Mouse (Mus musculus) Muller cell, postnatal 12 days (primary cell): ENCODE data around the gene Phb2.

Source experiments
- DNase-seq: peaks from one replicate; pipeline ENCODE4 v3.0.0-alpha.2; 2015; ENCODE audit errors: inconsistent ontology term

The Phb2 gene

DNA sequence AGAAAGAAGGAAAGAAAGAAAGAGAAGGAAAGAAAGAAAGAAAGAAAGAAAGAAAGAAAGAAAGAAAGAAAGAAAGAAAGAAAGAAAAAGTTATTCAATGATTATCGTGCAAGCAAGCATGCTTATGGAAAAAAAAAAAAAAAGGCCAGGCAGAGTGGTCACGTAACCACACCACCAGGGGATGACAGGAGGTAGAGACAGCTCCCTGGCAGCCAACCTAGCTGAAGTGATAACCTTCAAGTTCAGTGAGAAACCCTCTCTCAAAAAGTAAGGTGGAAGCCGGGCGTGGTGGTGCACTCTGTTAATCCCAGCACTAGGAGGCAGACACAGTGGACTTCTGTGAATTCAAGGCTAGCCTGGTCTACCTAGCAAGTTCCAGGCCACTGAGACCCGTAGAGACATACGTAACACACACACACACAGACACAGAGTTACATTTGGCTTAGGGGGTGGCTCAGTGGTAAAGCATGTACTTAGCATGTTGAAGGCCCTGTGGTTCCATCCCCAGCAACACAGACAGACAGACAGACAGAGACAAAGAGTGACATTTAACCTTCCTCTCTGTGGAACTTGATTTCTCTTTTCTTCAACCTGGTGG is 10.8 kb downstream of the Phb2 start:
- no peak for DNase-seq

DNA sequence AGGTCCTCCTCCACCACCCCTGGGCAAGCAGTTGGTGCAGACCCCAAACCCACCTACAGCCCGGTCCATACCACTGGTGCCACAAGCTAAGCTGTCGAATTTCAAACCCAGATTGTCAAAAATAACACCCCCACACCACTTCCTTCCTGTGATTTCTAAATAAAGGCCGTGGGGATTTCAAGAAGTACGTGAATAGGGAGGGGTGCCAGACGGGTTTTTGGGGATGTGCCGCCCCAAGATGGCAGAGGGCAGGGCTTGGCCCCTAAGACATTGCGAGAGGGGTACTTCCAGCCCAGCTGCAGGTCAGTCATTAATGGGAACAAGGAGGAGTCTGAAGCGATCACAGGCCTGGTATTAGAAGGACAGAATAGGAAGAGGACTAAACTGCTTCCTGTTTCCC is 11.4 kb downstream of the Phb2 start:
- no peak for DNase-seq

DNA sequence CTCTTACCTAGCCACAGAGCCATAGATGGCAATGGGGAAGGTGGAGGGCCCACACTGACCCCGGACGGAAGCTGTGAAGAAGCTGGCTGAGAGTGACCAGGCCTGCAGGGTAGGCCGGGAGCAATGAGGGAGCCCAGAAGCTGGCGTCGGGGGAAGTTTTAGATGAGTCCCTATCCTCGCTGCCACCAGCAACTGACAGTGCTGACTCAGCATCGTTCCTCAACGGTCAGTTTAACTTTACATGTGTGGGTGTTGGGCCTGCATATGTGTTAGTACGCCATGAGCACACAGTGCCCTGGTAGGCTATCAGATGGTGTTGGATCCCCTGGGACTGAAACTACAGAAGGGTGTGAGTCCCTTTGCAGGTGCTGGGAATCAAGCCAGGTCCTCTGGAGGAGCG is 12.3 kb downstream of the Phb2 start:
- no peak for DNase-seq

DNA sequence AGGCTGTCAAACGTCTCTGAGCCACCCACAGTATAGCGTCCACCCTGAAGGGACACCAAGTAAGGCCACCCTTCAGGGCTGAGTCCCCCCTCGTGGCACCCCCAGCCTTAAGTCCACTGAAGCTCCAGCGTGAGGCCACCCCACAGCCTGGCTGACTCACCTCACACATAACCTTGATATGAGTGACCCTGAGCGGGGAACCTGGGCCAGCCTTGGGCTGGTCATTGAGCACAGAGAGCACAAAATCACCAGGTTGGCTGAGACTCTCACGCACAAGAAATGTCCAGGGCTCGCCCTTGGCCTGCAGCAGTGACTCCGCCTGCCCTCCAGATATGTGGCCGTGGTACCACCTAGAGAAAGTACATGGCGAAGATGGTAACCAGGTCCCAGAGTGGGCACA is 16.5 kb downstream of the Phb2 start:
- no peak for DNase-seq

DNA sequence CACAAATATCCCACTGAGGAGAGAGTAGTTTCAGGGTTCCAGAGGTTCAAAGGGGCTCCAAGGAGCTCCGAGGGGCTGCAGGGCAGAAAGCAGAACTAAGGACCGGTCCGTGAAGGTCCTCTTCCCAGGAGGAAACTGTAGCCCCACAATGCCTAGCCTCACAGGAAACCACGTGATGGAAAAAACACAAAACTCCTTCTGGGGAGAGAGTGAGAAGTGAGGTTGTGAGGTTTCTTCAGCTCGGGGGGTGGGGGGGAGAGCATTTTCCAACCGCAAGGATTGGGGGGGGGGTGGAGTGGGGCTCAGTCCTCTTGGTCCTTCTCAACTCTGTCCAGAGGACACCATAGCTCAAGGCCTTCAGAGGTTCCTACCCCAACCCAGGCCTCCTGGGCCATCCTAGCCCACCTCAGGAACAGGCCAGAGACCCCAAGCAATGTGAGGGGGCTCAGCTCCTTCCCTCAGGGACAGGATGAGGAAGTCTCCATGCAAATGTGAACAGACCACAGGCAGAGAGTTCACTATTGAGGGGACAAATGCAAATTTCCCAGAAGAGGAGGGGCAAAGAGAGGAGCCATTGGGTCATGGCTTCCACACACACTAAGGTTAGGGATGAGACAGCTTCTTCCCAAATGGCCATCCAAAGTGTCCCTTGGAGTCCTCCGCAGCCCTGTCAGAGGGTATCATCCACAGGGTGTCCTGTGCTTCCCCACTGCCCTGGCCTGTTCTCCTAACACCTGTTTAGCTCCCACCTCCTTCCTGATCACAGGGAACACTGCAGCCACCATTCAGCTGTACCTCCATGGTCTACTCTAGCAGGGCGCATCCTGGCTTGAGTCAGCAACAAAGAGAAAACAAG is 17.9 kb downstream of the Phb2 start:
- DNase-seq = no peak

DNA sequence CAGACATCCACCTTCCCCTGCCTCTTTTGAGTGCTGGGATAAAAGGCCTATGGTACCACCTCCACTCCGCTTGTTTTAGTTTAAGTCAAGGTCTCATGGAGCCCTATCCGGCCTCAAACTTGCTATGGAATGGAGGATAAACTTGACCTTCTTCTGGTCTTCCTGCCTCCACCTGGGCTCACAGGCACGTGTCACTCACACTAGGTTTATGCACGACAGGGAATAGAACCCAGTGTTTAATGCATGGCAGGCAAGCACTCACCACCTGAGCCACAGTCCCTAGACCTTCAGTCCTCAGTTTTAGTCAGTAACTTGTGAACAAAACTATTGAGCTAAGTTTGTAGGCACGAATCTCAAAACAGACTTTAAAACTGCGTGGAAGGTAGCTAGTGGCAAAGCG is 18.9 kb downstream of the Phb2 start:
- DNase-seq = no peak

DNA sequence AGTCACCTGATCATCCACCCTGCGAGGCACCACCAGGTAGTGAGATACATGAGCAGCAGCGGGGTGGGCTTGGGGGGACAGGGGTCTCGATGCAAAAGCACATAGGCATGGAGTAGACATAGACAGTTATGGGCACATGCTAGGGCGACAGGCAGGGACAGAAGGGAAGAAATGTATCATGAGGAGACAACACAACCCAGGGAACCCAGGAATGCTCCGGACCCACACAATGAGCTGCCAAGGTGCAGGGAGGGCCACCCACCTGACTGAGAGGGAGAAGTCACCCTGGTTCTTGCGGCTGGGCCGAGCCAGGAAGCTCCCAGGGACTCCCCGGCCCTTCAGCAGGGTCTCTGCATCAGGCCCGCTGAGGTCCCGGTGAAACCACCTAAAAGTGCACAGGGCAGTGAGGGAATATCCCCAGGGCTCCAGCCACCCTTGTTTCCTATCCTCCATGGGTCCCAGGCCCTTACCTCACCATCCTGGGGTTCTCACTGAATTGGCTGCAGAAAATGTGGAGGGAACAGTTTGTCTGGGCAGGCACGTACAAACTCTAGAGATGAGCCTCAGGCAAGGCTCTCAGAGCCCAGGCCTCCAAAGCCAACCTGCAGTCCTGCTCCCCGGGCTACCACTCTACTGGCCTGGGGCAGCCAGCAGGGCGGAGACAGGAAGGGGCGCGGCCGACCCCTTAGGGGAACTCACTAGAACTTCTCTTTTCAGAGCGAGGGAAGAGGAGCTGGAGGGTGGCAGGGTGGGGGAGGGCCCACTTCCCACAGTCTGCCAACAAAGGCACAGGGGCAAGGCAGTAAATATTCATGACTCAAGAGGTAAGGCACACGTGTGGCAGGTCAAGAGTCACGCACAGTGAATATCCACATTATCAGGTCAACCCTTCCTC is 20.6 kb downstream of the Phb2 start:
- no peak for DNase-seq

DNA sequence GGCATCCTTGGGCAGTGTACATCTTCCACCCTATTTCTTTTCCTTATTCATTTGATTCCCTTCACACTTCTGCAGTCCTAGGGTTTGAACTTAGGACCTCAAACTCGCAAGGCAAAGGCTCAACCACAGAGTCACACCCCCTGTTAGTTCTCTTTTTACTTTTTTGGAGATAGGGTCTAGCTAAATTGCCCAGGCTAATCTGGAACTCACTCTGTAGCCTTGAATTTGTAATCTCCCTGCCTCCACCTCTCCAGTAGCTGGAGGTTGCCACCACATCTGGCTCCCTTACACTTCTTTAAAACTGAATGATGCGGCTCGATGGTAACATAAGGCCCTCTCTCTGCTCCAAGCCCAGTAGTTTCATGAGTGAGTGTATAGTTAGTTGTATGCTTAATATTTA is 22.3 kb downstream of the Phb2 start:
- DNase-seq = no peak

DNA sequence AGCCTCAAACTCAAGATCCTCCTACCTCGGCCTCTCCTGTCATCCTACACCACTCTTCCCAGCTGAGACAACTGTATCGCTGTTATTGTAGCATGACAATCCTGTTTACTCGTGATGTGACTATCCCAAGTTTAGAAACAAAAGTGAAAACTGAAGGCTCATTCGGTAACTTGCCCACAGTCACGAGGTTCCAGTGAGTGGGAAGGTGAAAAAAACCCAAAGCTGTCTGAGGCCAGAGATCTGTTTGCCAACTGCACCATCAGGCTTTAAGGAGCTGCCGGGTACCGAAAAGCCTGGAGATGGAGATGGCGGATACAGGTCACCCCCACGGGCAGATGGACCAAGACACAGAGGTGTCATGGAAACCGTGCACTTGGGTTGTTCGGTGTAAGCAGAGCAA is 24.9 kb downstream of the Phb2 start:
- no peak for DNase-seq

DNA sequence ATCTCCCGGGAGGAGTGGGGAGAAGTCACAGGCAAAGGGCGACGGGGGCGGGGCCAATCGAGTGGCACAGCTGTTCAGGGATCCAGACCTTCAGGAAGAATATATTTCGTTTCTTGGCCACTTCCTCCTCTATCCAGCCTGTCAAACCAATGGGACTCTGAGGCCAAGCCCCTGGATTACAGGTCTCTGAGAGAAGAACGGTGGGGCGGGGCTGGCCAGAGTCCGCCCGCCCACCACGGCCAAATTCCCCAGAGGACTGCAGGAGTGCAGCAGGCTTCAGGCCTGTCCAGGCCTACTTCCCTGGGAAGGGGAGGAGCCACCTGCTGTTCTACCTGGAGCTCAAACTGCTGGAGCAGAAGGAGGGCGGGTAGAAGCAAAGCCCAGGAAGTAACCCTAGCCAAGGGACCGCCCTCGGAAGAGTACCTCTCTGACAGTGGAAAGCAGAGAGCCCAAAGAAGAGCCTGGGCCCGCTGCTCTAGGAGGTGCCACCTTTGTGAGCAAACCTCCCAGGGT is 26.4 kb downstream of the Phb2 start, which contains the start of gene Ptpn6:
TSS of gene Ptpn6 (minus strand) at position 204 of the 513 bp plus-strand sequence.
- DNase-seq = no peak

DNA sequence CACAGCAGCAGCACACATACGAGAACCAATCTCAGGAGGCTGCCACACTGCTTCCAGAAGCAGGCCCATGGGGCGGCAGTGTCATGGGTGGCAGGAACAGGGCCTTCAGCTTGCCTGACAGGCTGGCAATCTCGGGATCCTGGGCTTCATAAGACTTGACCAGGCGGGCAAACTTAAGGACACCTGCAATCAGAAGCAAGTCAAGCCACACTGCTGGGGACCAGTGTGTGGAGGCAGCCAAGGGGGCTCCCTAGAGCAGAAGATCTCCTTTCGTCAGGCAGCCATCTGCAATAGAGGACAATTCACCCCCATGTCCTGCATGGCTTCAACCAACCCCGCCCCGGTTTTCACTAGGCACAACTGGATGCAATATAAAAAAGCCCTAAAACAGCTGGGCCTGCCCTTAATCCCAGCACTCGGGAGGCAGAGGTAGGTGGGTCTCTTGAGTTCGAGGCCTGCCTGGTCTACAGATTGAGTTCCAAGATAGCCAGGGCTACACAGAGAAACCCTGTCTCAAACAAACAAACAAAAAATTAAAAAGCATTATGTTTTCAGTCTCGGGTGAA is 27.2 kb downstream of the Phb2 start:
- DNase-seq = no peak

DNA sequence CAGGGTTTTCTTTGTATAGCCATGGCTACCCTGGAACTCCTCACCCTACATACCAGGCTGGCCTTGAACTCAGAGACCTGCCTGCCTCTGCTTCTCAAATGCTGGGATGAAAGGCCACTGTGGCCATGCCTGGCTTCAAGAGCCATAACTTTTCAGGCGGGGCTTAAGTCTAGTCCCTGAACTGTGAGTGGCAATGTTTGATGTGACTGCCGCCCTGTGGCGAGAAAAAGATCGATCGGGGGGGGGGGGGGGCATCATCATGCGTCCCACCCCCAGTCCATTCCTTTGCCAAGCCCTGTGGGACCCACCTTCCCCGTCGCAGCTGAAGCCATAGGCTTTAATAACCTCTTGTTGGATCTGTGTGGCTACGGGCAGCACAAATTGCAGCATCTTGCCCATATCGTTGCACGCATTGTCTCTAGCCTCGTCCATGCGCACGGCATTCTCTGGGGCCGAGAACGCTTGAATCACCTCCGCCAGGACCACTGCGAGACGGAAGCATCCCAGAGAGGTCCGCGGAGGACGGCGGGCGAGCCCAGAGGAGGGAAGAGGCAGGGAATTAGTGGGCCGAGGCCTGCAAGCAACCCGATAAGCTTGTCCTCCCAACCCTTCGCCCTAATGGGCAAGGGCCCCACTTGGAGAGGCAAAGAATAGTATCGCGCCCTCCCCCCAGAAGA is 28.2 kb downstream of the Phb2 start:
- DNase-seq = no peak

DNA sequence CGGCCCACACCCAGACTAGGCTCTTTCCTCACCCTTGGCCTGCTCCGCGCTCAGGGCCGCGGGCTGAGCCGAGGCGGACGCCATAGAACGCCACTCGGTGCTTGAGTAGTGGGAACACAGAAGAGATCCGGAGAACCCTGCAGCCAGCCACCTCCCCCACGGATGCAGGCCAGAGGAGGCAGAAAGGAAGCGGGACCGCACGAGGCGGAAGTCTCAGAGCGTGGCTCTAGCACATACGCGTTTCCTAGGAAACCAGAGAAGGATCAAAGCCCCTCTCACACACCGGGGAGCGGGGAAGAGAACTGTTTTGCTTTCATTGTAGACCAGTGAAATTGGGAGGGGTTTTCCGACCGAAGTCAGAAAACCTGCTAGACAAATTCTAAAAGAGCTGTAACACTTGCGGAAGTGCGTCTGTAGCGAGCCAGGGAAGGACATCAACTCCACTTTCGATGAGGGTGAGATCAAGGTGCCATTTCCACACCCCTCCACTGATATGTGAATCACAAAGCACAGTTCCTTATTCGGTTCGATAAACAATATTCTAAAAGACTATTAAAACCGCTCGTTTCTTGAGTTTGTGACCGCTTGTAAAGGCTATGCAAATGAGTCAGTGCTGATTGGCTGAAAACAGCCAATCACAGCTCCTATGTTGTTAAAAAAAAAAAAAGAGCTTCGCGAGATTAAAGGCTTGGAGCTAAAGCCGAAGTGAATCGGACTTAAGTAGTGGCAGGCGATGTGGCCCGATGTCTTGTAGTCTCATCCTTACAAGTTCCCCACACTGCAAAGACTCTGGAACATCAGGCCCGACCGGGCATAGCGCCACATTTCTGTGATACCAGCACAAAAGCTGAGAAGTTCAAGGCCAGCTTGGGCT is 29.0 kb downstream of the Phb2 start, which contains the start of gene Grcc10:
TSS of gene Grcc10 (minus strand) at position 487 of the 874 bp plus-strand sequence.
- peak; percentile 95 for DNase-seq

DNA sequence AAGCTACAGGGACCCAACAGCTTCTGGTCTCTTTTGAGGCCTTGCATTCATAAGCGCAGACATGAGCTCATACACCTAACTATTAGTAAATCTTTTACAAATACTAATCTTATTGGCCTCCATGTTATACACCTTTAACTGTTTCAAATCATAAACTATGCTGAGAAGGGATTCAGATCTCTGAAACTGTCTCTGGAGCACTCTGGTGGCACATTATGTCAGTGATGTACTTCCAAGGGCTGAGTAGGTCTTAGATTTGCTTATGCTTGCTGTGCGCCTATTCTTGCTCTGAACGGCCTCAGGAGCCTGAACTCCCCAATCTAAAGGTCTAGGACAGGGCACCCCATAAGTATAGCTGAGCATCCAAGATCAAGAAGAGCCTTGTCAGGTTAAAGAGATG is 29.7 kb downstream of the Phb2 start:
- DNase-seq = no peak

DNA sequence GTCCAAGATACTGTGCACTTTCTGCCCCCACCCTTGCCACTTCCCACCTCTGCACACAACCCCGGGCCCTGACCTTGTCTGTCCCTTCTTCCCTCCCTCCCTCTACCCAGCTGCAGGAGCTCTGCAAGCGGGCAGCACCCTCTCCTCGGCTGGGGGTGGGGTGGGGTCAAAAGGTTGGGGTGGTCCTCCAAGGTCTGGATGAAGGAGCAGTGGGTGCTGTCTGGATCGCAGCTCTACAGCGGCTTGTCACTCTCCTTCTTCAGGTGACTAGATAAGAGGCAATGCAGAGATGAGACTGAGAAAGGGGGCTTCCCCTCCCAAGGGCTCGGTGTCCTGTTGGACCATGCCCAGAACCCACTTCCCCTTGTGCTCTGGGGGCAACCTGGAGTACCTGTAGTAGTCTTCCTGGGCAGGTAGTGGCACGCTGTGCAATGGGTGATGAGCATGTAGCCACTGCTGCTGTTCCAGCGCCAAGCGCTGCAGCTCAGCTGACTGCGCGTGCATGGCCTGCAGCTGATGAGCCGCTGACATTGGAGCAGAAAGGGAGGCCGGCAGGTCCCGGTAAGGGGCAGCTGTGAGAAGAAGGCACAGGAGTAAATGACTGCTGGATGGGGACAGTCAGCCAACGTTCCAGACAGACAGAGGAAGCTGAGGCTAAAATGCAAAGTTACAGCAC is 30.8 kb downstream of the Phb2 start:
- no peak for DNase-seq

DNA sequence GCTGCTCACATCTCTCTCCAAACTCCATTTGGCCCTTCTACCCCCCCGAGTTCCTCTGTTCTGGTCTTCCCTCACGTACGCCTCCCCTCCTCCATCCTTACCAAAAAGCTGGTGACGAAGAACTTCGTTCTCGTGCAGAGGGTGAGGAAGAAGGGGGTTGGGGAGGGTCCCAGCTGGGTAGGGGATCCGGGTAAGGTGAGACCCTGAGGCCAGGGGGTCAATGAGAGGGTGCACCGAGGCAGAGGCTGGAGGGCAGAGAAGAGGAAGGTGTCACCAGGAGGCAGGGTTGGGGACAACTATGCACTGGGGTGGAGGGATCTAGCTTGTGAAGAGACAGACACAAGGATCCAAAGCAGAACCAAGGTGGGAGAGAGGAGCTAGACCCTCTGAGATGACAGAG is 31.5 kb downstream of the Phb2 start:
- DNase-seq = no peak

DNA sequence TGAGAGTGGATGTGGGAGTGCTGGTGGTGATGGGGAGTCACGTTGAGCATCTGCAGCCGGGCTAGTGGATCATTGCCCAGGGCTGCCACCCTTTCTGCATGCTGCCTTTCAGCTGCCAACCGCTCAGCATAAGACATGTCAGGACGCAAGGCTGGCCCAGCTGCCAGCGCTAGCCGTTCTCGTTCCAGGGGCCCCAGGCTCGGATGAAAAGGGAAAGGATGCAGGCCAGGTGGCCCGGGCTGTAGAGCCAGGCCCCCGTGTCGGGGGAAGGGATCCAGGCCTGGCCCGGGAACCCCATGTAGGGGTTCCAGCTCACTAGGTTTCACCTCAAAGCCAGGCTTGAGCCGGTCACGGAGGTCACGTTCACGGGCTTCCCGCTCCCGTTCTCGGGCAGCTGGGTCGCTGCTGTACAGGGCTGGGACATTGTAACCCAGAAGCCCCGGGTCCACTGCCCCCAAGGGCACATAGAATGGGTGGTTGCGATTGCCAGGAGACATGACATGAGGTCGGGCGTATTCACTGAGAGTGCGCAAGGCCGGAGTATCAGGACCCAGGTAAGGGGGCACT is 32.7 kb downstream of the Phb2 start:
- no peak for DNase-seq

DNA sequence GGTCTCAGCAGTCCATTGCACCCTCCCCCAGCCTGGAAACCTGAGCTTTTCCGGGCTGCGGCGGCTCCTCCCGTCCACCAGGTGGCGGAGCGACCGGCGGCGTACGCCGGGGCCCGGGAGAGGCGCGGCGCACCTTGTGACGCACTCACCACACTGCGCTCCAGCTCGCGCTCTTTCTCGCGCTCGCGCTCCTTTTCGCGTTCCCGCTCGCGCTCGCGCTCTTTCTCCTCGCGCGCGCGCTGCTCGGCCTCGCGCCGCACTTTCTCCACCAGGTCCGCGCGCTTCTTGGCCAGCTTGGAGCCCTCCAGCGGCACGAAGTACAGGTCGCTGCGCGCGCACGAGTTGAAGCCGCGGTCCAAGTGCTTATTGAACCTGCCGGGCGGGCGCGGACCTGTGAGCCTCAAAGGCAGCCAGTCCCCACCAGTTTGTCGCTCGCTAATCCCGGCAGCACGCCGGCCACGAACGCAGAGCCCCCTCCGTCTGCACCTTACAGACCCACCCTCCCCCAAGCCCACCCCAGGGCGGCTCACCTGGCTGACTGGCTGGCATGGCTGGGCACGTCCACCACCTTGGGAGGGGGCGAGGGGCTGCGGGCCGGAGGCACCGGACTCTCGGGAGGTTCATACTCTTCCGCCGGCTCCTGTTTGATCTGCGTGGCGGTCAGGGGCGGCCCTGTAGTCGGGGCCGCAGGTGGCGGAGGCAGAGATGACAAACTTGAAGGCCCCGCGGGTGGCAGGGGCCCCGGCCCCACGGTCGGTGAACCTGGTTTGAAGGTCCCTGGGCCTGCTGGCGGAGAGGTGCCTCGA is 33.6 kb downstream of the Phb2 start:
- DNase-seq = peak; percentile 96

DNA sequence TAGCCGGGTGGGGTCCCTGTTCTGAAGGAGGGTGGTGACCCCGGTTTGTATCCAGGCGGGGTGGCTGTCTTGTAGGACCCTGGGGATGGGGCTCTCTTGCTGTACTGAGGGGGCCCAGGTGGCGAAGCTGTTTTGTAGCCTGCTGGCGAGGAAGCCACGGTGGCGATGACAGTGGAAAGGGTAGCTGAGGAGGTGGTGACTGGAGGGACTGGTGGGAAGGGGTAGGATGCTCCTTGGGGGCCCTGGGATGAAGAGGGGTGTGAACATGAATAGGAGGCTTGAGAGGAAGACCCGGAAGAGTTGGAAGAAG is 34.1 kb downstream of the Phb2 start:
- DNase-seq = no peak
